In genomic region chrX:7322288-7322687, GRCm38 (mm10) we compare ENCODE assay signal across 9 mouse cellular contexts. TPM values are rescaled to one million over a fixed set of nuclear protein-coding genes. Genes with fewer than 3 reads are reported as not detected.
DNase-seq lines count a peak whose midpoint lies in the region; ATAC-seq and TF ChIP-seq lines count a peak whose summit lies in the region.
"Had no signal": no experiment of that assay in that cellular context is flagged by ENCODE, and none has a peak within 500 bp of the region (broad histone marks: within the 10 kb centered on the region; RNA-seq: fewer than 3 reads in every experiment).

No protein-coding gene starts in this region.

- H3K36me3 ChIP-seq in forebrain, postnatal 0 days (ENCODE audit: insufficient read depth) = no peaks in the 10 kb centered on the region
- no peaks in the 10 kb centered on the region for H3K36me3 ChIP-seq in forebrain, embryonic 15.5 days
- no peaks in the 10 kb centered on the region for H3K36me3 ChIP-seq in stomach, postnatal 0 days (ENCODE audit: control insufficient read depth, insufficient read depth, low read length)
- H3K36me3 ChIP-seq: limb, embryonic 12.5 days had no signal

- no peaks in the 10 kb centered on the region for H3K27me3 ChIP-seq in forebrain, postnatal 0 days (ENCODE audit: insufficient read depth, low read length)
- no peaks in the 10 kb centered on the region for H3K27me3 ChIP-seq in forebrain, embryonic 15.5 days
- no peaks in the 10 kb centered on the region for H3K27me3 ChIP-seq in stomach, postnatal 0 days (ENCODE audit: control insufficient read depth, insufficient read depth, low read length)
- H3K27me3 ChIP-seq: limb, embryonic 12.5 days had no signal

- peak; percentile 73 for TF ChIP-seq CTCF in forebrain, postnatal 0 days (IDR thresholded peaks at IDR 0.05; ENCODE audit: low read depth)
- TF ChIP-seq CTCF in left cerebral cortex, adult 2 months (IDR thresholded peaks at IDR 0.05) = peak; percentile 51
- peak; percentile 76 for TF ChIP-seq CTCF in stomach, postnatal 0 days (IDR thresholded peaks at IDR 0.05; ENCODE audit: low read depth)

- no peaks in the 10 kb centered on the region for H3K4me1 ChIP-seq in forebrain, postnatal 0 days (ENCODE audit: insufficient read depth)
- no peaks in the 10 kb centered on the region for H3K4me1 ChIP-seq in forebrain, embryonic 15.5 days
- H3K4me1 ChIP-seq in stomach, postnatal 0 days (replicated peaks; ENCODE audit: control insufficient read depth, insufficient read depth) = no peaks in the 10 kb centered on the region
- H3K4me1 ChIP-seq: limb, embryonic 12.5 days had no signal

- no peak overlapping the region for H3K4me2 ChIP-seq in forebrain, postnatal 0 days (ENCODE audit: low read depth)
- H3K4me2 ChIP-seq in forebrain, embryonic 15.5 days (replicated peaks) = no peak overlapping the region
- H3K4me2 ChIP-seq in stomach, postnatal 0 days (replicated peaks; ENCODE audit: low read depth) = no peak overlapping the region
- H3K4me2 ChIP-seq: limb, embryonic 12.5 days had no signal

- no peak for TF ChIP-seq EP300 in stomach, postnatal 0 days (optimal IDR thresholded peaks at IDR 0.05)

- no peaks in the 10 kb centered on the region for H3K9me3 ChIP-seq in forebrain, postnatal 0 days (ENCODE audit: low read length)
- H3K9me3 ChIP-seq in forebrain, embryonic 15.5 days = no peaks in the 10 kb centered on the region
- H3K9me3 ChIP-seq in stomach, postnatal 0 days (ENCODE audit: control insufficient read depth, low read length) = no peaks in the 10 kb centered on the region
- H3K9me3 ChIP-seq: limb, embryonic 12.5 days had no signal

- peak; percentile 81 for DNase-seq in forebrain, postnatal 0 days
- DNase-seq in ES-CJ7 (ENCODE audit: low read depth, low spot score) = peak; percentile 39
- peak; percentile 55 for DNase-seq in cerebellum, adult 8-10 months
- peak; percentile 41 for DNase-seq in heart, adult 8-10 months (ENCODE audit: low spot score)
- DNase-seq in left cerebral cortex, adult 2 months (ENCODE audit: extremely low spot score in 1 of 2, low spot score in 2 of 2) = peak; percentile 47 to 62
- peak; percentile 46 for DNase-seq in stomach, postnatal 0 days (ENCODE audit: low spot score)

- H3K9ac ChIP-seq in forebrain, postnatal 0 days = no peak overlapping the region
- H3K9ac ChIP-seq in forebrain, embryonic 15.5 days (replicated peaks) = no peak overlapping the region
- H3K9ac ChIP-seq in stomach, postnatal 0 days (ENCODE audit: low read length) = no peak overlapping the region
- H3K9ac ChIP-seq: limb, embryonic 12.5 days had no signal

- no peak overlapping the region for H3K4me3 ChIP-seq in forebrain, postnatal 0 days (ENCODE audit: low read depth, low read length)
- no peak overlapping the region for H3K4me3 ChIP-seq in forebrain, embryonic 15.5 days
- H3K4me3 ChIP-seq in left cerebral cortex, adult 2 months = no peak overlapping the region
- H3K4me3 ChIP-seq in stomach, postnatal 0 days (ENCODE audit: low read depth, low read length) = no peak overlapping the region
- H3K4me3 ChIP-seq: limb, embryonic 12.5 days had no signal

- 14% methylated on average over 7 of the region's 7 CpGs for WGBS in forebrain, postnatal 0 days
- 21% methylated on average over 7 of the region's 7 CpGs for WGBS in forebrain, embryonic 15.5 days
- 16% methylated on average over 7 of the region's 7 CpGs for WGBS in stomach, postnatal 0 days

- ATAC-seq in forebrain, postnatal 0 days = no peak
- ATAC-seq in forebrain, embryonic 15.5 days (replicated peaks) = no peak
- ATAC-seq in monocyte, adult 5-6 weeks (replicated peaks; ENCODE audit: insufficient number of reproducible peaks, low FRiP score, low TSS enrichment, poor library complexity, severe bottlenecking) = 0 out of 2 replicates have a peak, but pooled peaks have one; percentile 60
- no peak for ATAC-seq in stomach, postnatal 0 days (ENCODE audit: low FRiP score, low TSS enrichment)

- intact Hi-C loops in left cerebral cortex, adult 2 months (cut with DNase I) = loop anchor here (1.0 to 10.0 kb wide), 5 partner anchors 55 to 353 kb away; partner anchors contain the start of genes Foxp3, Plp2 and Ppp1r3f

- no peak overlapping the region for H3K27ac ChIP-seq in forebrain, postnatal 0 days (ENCODE audit: low read depth, low read length)
- H3K27ac ChIP-seq in forebrain, embryonic 15.5 days (replicated peaks) = no peak overlapping the region
- H3K27ac ChIP-seq in left cerebral cortex, adult 2 months = no peak overlapping the region
- no peak overlapping the region for H3K27ac ChIP-seq in stomach, postnatal 0 days (replicated peaks)
- H3K27ac ChIP-seq: limb, embryonic 12.5 days had no signal

RNA-seq across cellular contexts. Expression of gene Clcn5, which starts 3.1 kb away (rescaled TPM):
- 14.2 and 20.9 TPM in 2 replicates for total RNA-seq in forebrain, postnatal 0 days (2014; rRNA removed)
- 2.6 and 3.9 TPM in 2 replicates for polyA plus RNA-seq in forebrain, postnatal 0 days (2015; fragmentation: Nextera tagmentation; extraction: Ambion mirVana)
- polyA plus RNA-seq in forebrain, embryonic 15.5 days (2015; fragmentation: Nextera tagmentation; extraction: Ambion mirVana) = 5.4 and 5.6 TPM in 2 replicates
- total RNA-seq in heart, adult 8-10 months (2022) = 1 to 10 TPM; 1.5 to 3.7 (median 2.4) TPM
- 1 to 10 TPM; 8.8 to 9.7 TPM for total RNA-seq in left cerebral cortex, adult 2 months (2021)
- total RNA-seq in monocyte, adult 5-6 weeks (2017) = 7.4 to 14.2 TPM (median 8.6 TPM) in 3 replicates
- 4.1 and 5.1 TPM in 2 replicates for polyA plus RNA-seq in stomach, postnatal 0 days (2015; fragmentation: Nextera tagmentation; extraction: Ambion mirVana)

RNA-seq across cellular contexts. Expression of gene Usp27x, which starts 53.3 kb away (rescaled TPM):
- total RNA-seq in forebrain, postnatal 0 days (2014; rRNA removed) = 11.2 and 14.3 TPM in 2 replicates
- 1.4 and 3.2 TPM in 2 replicates for polyA plus RNA-seq in forebrain, postnatal 0 days (2015; fragmentation: Nextera tagmentation; extraction: Ambion mirVana)
- polyA plus RNA-seq in forebrain, embryonic 15.5 days (2015; fragmentation: Nextera tagmentation; extraction: Ambion mirVana) = 1.7 and 1.9 TPM in 2 replicates
- total RNA-seq in heart, adult 8-10 months (2022) = under 1 TPM; 0.34 to 0.63 (median 0.63) TPM
- 10 to 100 TPM; 15.1 to 17.8 TPM for total RNA-seq in left cerebral cortex, adult 2 months (2021)
- total RNA-seq in monocyte, adult 5-6 weeks (2017) = 0.49 to 1.9 TPM (median 1.4 TPM) in 3 replicates
- polyA plus RNA-seq in stomach, postnatal 0 days (2015; fragmentation: Nextera tagmentation; extraction: Ambion mirVana) = 0.41 and 0.46 TPM in 2 replicates
